Mouse (Mus musculus) heart, embryonic 11.5 days (tissue): ENCODE data around the gene Sgcb. TPM values are rescaled to one million over a fixed set of nuclear protein-coding genes. Genes with fewer than 3 reads are reported as not detected.

Experiments
- ATAC-seq: fragments of 200-750 bp; cut with Nextera tagmentation; replicated peaks from 2 replicates; pipeline ENCODE4 v1.8.0; 2017; ENCODE audit warnings: moderate library complexity; ENCODE audit not compliant: insufficient number of reproducible peaks, low FRiP score, low TSS enrichment
- H3K27ac ChIP-seq: fragments of 300-500 bp; sonication (generic); 2 replicates; pipeline ENCODE4 v1.5.1; 2014; ENCODE audit warnings: mild to moderate bottlenecking, low read depth, low read length
- H3K27me3 ChIP-seq: fragments of 300-500 bp; sonication (generic); 2 replicates; pipeline ENCODE4 v1.6.1; 2014; ENCODE audit warnings: mild to moderate bottlenecking, low read length, mixed read lengths; ENCODE audit not compliant: control insufficient read depth, insufficient read depth
- H3K36me3 ChIP-seq: fragments of 300-500 bp; sonication (generic); 2 replicates; pipeline ENCODE4 v1.6.1; 2014; ENCODE audit warnings: mild to moderate bottlenecking, low read length, moderate library complexity, mixed read lengths; ENCODE audit not compliant: control insufficient read depth, insufficient read depth
- H3K4me1 ChIP-seq: fragments of 300-500 bp; sonication (generic); 2 replicates; pipeline ENCODE4 v1.6.1; 2014; ENCODE audit warnings: low read length; ENCODE audit not compliant: control insufficient read depth, insufficient read depth
- H3K4me2 ChIP-seq: fragments of 300-500 bp; sonication (generic); 2 replicates; pipeline ENCODE4 v1.6.1; 2014; ENCODE audit warnings: mild to moderate bottlenecking, moderate library complexity
- H3K4me3 ChIP-seq: fragments of 300-500 bp; sonication (generic); 2 replicates; pipeline ENCODE4 v1.5.1; 2014; ENCODE audit warnings: low read depth, low read length
- H3K9ac ChIP-seq: fragments of 300-500 bp; sonication (generic); 2 replicates; pipeline ENCODE4 v1.6.1; 2014; ENCODE audit warnings: mild to moderate bottlenecking, low read depth, low read length, moderate library complexity
- H3K9me3 ChIP-seq: fragments of 300-500 bp; sonication (generic); replicated peaks from 2 replicates; pipeline ENCODE4 v1.6.1; 2016; ENCODE audit warnings: low read length; ENCODE audit not compliant: control insufficient read depth
- WGBS: fragments of 180-500 bp; shearing (Covaris S2); extraction: QIAGEN DNeasy Blood & Tissue Kit; methylation state at CpG from one replicate; pipeline ENCODE4 v1.1.7; 2014; ENCODE audit not compliant: insufficient replicate concordance; 5-methylcytosine and 5-hydroxymethylcytosine counted together
- polyA plus RNA-seq: library from polyadenylated mRNA; unstranded; fragments of >200 nt; fragmentation: Nextera tagmentation; extraction: Ambion mirVana; gene quantifications from 2 replicates; pipeline ENCODE4 v1.2.1, GENCODE M21; 2014

Sgcb gene
- polyA plus RNA-seq, 1 experiment from 2014 or later = 24.0 TPM

DNA sequence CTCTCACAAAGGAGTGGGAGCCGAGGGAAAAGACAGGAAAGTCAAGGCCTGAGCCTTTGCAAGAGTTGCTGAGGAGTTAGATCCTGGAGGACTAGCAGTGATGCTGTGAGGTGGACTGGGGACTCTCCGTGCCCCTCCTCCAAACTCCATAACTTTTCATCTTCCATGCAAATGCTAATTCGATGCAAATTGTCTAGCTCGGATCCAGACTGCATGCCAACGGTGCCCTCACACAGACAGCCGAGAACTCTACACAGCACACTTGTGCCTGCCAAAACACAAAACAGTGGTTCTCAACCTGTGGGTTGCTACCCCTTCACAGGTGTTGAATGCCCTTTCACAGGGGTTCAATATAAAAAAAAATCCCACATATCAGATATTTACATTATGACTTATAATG is 43.0 kb downstream of the Sgcb start:
- no peak overlapping the region for H3K4me2 ChIP-seq
- no peak overlapping the region for H3K4me3 ChIP-seq
- no peaks in the 10 kb centered on the region for H3K4me1 ChIP-seq
- no peak for ATAC-seq
- WGBS = 74% methylated on average over 6 of the region's 6 CpGs
- no peaks in the 10 kb centered on the region for H3K27me3 ChIP-seq
- H3K9me3 ChIP-seq = no peaks in the 10 kb centered on the region
- H3K9ac ChIP-seq = no peak overlapping the region
- H3K27ac ChIP-seq = no peak overlapping the region
- H3K36me3 ChIP-seq = no peaks in the 10 kb centered on the region

DNA sequence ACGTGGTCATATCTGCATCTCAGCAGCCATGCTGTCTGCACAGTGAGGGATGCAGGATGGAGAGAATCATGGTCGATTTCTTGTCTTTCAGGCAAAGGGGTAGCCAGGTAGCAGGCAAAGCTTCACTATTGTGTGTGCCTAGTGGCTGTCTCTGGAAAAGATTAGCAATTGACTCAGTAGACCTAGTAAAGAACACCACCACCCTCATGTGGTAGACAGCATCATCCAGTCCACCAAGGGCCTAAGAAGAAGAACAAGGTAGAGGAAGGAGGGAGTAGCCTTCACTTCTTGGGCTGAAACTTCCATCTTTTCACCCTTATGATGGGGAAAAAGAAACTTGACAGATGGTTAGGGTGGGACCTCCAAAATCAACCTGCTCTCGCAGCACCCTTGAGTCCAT is 44.7 kb downstream of the Sgcb start:
- Histone ChIP-seq H3K27me3 (no peaks in the 10 kb centered on the region), H3K36me3 (no peaks in the 10 kb centered on the region), H3K27ac (no peak overlapping the region), H3K9me3 (no peaks in the 10 kb centered on the region), H3K4me1 (no peaks in the 10 kb centered on the region), H3K4me2 (no peak overlapping the region), H3K4me3 (no peak overlapping the region), H3K9ac (no peak overlapping the region)
- WGBS = 76% methylated on average over 3 of the region's 3 CpGs
- no peak for ATAC-seq

DNA sequence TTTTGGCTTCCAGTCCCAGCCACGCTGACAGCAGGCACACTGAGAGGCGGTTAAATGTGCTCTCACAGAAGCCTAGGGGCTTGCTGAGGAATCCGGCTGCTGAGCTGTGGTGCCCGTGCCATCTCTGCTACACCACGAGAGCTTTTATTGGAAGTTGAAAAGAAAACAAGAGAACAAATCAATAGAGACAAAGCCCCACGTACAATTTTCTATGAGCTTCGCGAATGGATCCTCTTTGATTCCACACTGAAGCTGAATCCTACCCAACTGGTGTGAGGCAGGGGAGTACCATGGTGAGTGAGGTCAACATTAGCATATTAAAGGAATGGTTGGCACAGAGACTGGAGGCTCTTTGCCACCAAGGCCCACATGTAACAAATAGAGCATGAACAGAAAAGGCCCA is 46.2 kb downstream of the Sgcb start:
- Histone ChIP-seq H3K36me3 (no peaks in the 10 kb centered on the region), H3K4me1 (no peaks in the 10 kb centered on the region), H3K27me3 (no peaks in the 10 kb centered on the region), H3K4me2 (no peak overlapping the region), H3K9ac (no peak overlapping the region), H3K9me3 (no peaks in the 10 kb centered on the region), H3K4me3 (no peak overlapping the region), H3K27ac (no peak overlapping the region)
- WGBS = 80% methylated on average over 8 of the region's 8 CpGs
- ATAC-seq = no peak

DNA sequence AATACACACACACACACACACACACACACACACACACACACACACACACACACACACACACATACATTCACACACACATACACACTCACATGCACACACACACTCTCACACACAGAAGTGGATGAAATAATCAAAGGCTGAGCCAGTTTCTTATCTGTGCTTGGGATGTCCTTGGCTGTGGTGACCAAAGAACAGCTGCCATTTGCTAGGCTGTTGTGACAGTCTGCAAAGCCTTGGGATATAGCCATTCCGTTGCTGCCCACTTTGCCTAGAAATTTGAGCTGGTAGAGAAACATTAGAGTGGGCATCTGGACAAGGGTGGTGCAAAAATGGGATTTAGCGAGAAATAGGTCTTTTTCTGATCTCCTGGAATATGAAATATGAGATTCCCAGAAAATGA is 47.6 kb downstream of the Sgcb start:
- Histone ChIP-seq H3K9ac (no peak overlapping the region), H3K27me3 (no peaks in the 10 kb centered on the region), H3K36me3 (no peaks in the 10 kb centered on the region), H3K27ac (no peak overlapping the region), H3K4me2 (no peak overlapping the region), H3K9me3 (no peaks in the 10 kb centered on the region), H3K4me3 (no peak overlapping the region), H3K4me1 (no peaks in the 10 kb centered on the region)
- ATAC-seq = no peak
- 63% methylated on average over 2 of the region's 2 CpGs for WGBS

DNA sequence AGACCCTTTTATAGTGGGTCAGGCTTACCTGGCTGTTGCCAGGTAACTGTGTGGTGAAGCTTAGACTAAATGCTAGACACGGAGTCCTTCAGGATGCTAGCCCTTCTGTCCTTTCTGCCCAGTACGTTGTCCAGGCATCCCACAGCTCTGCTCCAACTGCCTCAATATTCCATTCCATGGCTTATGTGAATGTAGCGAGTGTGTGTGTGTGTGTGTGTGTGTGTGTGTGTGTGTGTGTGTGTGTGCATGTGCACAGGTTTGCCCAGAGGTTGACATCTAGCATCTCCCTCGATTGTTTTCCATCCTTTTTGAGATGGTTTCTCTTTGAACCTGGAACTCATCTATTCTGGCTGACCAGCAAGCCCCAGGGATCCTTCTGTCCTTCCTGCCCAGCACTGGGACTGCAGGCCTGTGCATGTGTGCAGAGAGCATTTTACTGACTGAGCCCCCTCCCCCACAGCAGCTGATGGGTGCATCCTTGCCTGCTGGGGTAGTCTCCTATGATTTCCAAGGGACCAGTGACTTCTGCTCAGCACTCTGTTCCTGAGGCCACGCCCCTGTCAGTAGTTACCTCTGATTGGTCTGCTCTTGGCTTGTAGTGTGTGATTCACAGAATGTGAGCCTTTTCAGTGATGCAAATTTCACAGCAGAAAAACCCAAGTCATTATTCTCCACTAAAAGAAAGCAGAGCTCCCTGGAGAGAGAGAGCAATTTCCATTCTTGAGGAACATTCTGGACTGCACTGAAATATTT is 48.5 kb downstream of the Sgcb start:
- Histone ChIP-seq H3K27ac (no peak overlapping the region), H3K9ac (no peak overlapping the region), H3K36me3 (no peaks in the 10 kb centered on the region), H3K27me3 (no peaks in the 10 kb centered on the region), H3K4me1 (no peaks in the 10 kb centered on the region), H3K4me3 (no peak overlapping the region), H3K4me2 (no peak overlapping the region), H3K9me3 (no peaks in the 10 kb centered on the region)
- no peak for ATAC-seq
- WGBS = 51% methylated on average over 5 of the region's 5 CpGs

DNA sequence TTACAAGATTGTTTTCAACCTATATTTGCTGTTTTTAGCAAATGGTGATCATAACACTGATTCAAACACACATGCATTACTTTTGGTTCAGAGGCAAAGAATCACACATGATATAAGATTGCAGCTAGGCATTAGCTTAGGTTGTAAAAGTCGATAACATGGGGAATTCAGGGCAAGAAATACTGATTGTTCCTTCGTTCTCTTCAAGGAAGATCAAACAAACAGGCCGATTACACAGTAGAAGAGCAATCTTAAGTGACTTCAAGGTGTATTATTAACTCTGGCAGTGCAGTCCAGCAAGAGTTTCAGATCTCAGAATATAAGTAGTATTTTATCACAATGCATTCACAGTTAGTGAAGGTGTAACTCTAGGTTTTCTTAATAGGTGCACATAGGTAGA is 60.5 kb downstream of the Sgcb start:
- no peaks in the 10 kb centered on the region for H3K4me1 ChIP-seq
- ATAC-seq = no peak
- H3K27me3 ChIP-seq = no peaks in the 10 kb centered on the region
- H3K4me3 ChIP-seq = no peak overlapping the region
- H3K9me3 ChIP-seq = no peaks in the 10 kb centered on the region
- H3K4me2 ChIP-seq = no peak overlapping the region
- no peak overlapping the region for H3K27ac ChIP-seq
- H3K36me3 ChIP-seq = no peaks in the 10 kb centered on the region
- H3K9ac ChIP-seq = no peak overlapping the region
- WGBS = 77% methylated on average over 3 of the region's 3 CpGs

DNA sequence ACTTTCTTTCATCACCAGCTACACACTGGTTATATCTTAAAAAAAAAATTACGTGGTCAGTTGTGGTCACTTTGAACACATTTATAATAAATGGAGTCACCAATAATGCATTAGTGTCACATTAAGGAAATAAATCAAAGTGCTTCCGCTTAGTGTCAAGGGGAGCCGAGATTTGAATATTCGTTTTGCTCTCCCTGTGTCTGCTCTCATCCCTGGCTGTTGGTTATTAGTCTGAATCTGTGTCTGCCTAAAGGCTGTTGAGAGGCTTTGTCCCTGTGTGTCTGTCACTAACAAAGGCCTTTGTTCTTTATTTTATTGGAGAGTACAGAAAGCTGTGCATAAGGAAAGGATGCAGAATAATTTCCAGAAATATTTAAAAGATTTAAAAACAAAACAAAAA is 61.0 kb downstream of the Sgcb start:
- H3K27ac ChIP-seq = no peak overlapping the region
- H3K4me2 ChIP-seq = no peak overlapping the region
- H3K27me3 ChIP-seq = no peaks in the 10 kb centered on the region
- H3K4me3 ChIP-seq = no peak overlapping the region
- no peaks in the 10 kb centered on the region for H3K36me3 ChIP-seq
- 77% methylated on average over 4 of the region's 4 CpGs for WGBS
- H3K4me1 ChIP-seq = no peaks in the 10 kb centered on the region
- ATAC-seq = no peak
- H3K9ac ChIP-seq = no peak overlapping the region
- H3K9me3 ChIP-seq = no peaks in the 10 kb centered on the region

DNA sequence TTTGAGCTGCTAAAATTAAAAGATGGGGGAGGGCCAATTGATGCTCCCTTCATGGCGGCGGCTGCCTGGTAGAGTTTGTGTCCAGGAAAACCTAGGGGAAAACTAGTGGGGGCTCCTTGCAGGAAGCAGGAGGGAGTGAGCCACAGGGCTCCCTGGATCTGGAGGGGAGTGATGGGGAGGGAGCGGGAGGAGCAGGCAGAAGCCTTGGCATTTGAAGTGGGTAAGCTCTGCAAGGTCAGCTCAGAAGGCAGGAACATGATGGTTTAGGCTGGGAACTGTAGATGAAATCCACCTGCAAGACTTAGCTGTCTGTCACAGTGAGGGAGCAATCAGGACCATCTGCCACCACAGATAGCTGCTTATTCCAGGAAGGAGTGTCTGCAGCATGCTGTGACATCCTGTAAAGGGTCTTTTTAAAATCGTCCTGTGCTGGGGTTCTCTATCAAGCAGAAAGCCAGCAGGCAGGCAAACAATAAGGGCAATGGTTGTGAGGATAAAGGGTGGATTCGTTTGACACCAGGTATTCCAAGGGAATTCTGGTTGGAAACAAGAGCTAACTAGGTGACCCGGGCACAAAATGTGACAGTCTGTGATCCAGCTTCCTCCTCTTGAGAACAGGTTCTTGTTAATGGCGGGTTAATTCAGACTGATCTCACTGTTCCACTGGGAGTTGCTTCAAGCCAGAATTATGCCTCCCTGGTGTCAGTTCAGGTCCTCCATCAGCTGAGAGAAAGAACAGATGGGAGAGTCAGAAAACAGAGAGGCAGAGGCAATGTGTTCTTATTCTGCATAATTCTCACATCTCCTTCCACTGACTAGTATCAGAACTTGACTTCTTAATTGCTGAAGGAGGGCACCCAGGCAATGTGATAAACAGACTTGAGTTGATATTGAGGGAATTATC is 62.1 kb downstream of the Sgcb start:
- Histone ChIP-seq H3K9ac (no peak overlapping the region), H3K27me3 (no peaks in the 10 kb centered on the region), H3K36me3 (no peaks in the 10 kb centered on the region), H3K27ac (no peak overlapping the region), H3K4me2 (no peak overlapping the region), H3K4me1 (no peaks in the 10 kb centered on the region), H3K9me3 (no peaks in the 10 kb centered on the region), H3K4me3 (no peak overlapping the region)
- ATAC-seq = no peak
- WGBS = 31% methylated on average over 7 of the region's 7 CpGs
